ENCODE assay signal across 18 mouse cellular contexts in genomic region chr2:38921374-38921773, GRCm38 (mm10). TPM values are rescaled to one million over a fixed set of nuclear protein-coding genes. Genes with fewer than 3 reads are reported as not detected.
DNase-seq lines count a peak whose midpoint lies in the region; ATAC-seq and TF ChIP-seq lines count a peak whose summit lies in the region.
"Had no signal": no experiment of that assay in that cellular context is flagged by ENCODE, and none has a peak within 500 bp of the region (broad histone marks: within the 10 kb centered on the region; RNA-seq: fewer than 3 reads in every experiment).

No protein-coding gene starts in this region.

- peak; percentile 6 for TF ChIP-seq RAD21 in MEL (IDR thresholded peaks at IDR 0.05; ENCODE audit: low read depth, low read length)

- no peak overlapping the region for H3K9ac ChIP-seq in midbrain, postnatal 0 days (replicated peaks; ENCODE audit: low read length, poor library complexity, severe bottlenecking)
- H3K9ac ChIP-seq in midbrain, embryonic 13.5 days (replicated peaks), result no peak overlapping the region
- H3K9ac ChIP-seq in MEL (ENCODE audit: control insufficient read depth, low read depth, low read length, poor library complexity, severe bottlenecking), result no peak overlapping the region
- H3K9ac ChIP-seq: embryonic facial prominence, embryonic 13.5 days; forebrain, embryonic 12.5 days; hindbrain, embryonic 14.5 days had no signal

- no peak for DNase-seq in layer of hippocampus, adult 2 months (ENCODE audit: low spot score in 2 of 2)
- no peak for DNase-seq in layer of hippocampus, adult 18-20 months (ENCODE audit: low spot score in 2 of 2)
- DNase-seq in midbrain, postnatal 0 days (ENCODE audit: low spot score), result no peak
- no peak for DNase-seq in MEL (ENCODE audit: low read depth, low spot score)
- DNase-seq in neural tube, embryonic 10.5 days (ENCODE audit: extremely low spot score, low spot score), result no peak
- DNase-seq: adrenal gland, adult 2 months; adrenal gland, postnatal 25 days; cerebellum, adult 18-20 months; cerebellum, adult 9-11 months; cerebellum, postnatal 36 days; gastrocnemius, postnatal 14 days; heart, postnatal 10 days had no signal

- 14% methylated on average over 1 of the region's 1 CpGs for WGBS in midbrain, postnatal 0 days
- WGBS in midbrain, embryonic 13.5 days, result 14% methylated on average over 1 of the region's 1 CpGs

- no peaks in the 10 kb centered on the region for H3K9me3 ChIP-seq in midbrain, postnatal 0 days (ENCODE audit: low read length)
- H3K9me3 ChIP-seq in midbrain, embryonic 13.5 days, result no peaks in the 10 kb centered on the region
- H3K9me3 ChIP-seq in MEL (replicated peaks; ENCODE audit: insufficient read depth, low read length), result no peaks in the 10 kb centered on the region
- H3K9me3 ChIP-seq: embryonic facial prominence, embryonic 13.5 days; forebrain, embryonic 12.5 days had no signal

- no peaks in the 10 kb centered on the region for H3K36me3 ChIP-seq in midbrain, postnatal 0 days (ENCODE audit: insufficient read depth, low read length)
- no peaks in the 10 kb centered on the region for H3K36me3 ChIP-seq in midbrain, embryonic 13.5 days
- H3K36me3 ChIP-seq in MEL (ENCODE audit: control insufficient read depth in 1 of 2, insufficient read depth in 2 of 2, low read length in 2 of 2), result peaks cover 0 to 11% of the 10 kb centered on the region in 2 experiments; a peak in 2 of 4 replicates
- H3K36me3 ChIP-seq: embryonic facial prominence, embryonic 13.5 days; forebrain, embryonic 12.5 days had no signal

- no peak overlapping the region for H3K4me3 ChIP-seq in layer of hippocampus, adult 2 months
- no peak overlapping the region for H3K4me3 ChIP-seq in midbrain, postnatal 0 days (ENCODE audit: low read depth, low read length)
- no peak overlapping the region for H3K4me3 ChIP-seq in midbrain, embryonic 13.5 days (replicated peaks)
- no peak overlapping the region for H3K4me3 ChIP-seq in MEL (ENCODE audit: control insufficient read depth in 1 of 2, insufficient read depth in 1 of 2, low read depth in 2 of 2, low read length in 2 of 2)
- H3K4me3 ChIP-seq: embryonic facial prominence, embryonic 13.5 days; forebrain, embryonic 12.5 days had no signal

- H3K27me3 ChIP-seq in midbrain, postnatal 0 days (ENCODE audit: insufficient read depth, low read length), result no peaks in the 10 kb centered on the region
- peaks cover 16% of the 10 kb centered on the region for H3K27me3 ChIP-seq in midbrain, embryonic 13.5 days
- no peaks in the 10 kb centered on the region for H3K27me3 ChIP-seq in MEL (ENCODE audit: control insufficient read depth in 1 of 2, insufficient read depth in 2 of 2, low read length in 2 of 2)

- TF ChIP-seq EP300 in MEL (IDR thresholded peaks at IDR 0.05; ENCODE audit: low read depth in 1 of 2, low read length in 2 of 2), result no peak

- peak; percentile 52 for TF ChIP-seq CTCF in layer of hippocampus, adult 2 months (conservative IDR thresholded peaks at IDR 0.05)
- peak; percentile 33; the same call in 1 of the 2 replicates for TF ChIP-seq CTCF in midbrain, postnatal 0 days (IDR thresholded peaks at IDR 0.05)
- TF ChIP-seq CTCF in MEL (IDR thresholded peaks at IDR 0.05 in 2 of 3, conservative IDR thresholded peaks at IDR 0.05 in 1 of 3; ENCODE audit: control insufficient read depth in 1 of 3, insufficient read depth in 1 of 3, low read depth in 2 of 3, low read length in 3 of 3, poor library complexity in 1 of 3, severe bottlenecking in 1 of 3), result peak in 1 of 3 experiments; percentile 13; a peak in 1 of 6 replicates

- H3K4me1 ChIP-seq in midbrain, postnatal 0 days (ENCODE audit: insufficient read depth, low read length), result peaks cover 7% of the 10 kb centered on the region; the same call in 1 of the 2 replicates
- peaks cover 13% of the 10 kb centered on the region for H3K4me1 ChIP-seq in midbrain, embryonic 13.5 days (replicated peaks)
- H3K4me1 ChIP-seq in MEL (ENCODE audit: control insufficient read depth in 1 of 2, insufficient read depth in 2 of 2, low read length in 2 of 2), result 0 out of 4 replicates have a peak, but pooled peaks cover 0 to 5% of the 10 kb centered on the region in 2 experiments

- ATAC-seq in midbrain, postnatal 0 days (ENCODE audit: low FRiP score), result no peak
- ATAC-seq in midbrain, embryonic 13.5 days, result no peak
- ATAC-seq: forebrain, embryonic 16.5 days had no signal

- H3K79me2 ChIP-seq in MEL (ENCODE audit: control insufficient read depth, insufficient read depth, low read length, poor library complexity), result peaks cover 14% of the 10 kb centered on the region

- H3K4me2 ChIP-seq in midbrain, postnatal 0 days (ENCODE audit: low read depth, low read length, poor library complexity, severe bottlenecking), result no peak overlapping the region
- no peak overlapping the region for H3K4me2 ChIP-seq in midbrain, embryonic 13.5 days (replicated peaks)
- H3K4me2 ChIP-seq: embryonic facial prominence, embryonic 13.5 days; forebrain, embryonic 12.5 days; hindbrain, embryonic 14.5 days had no signal

- no peak overlapping the region for H3K27ac ChIP-seq in layer of hippocampus, adult 2 months
- H3K27ac ChIP-seq in midbrain, postnatal 0 days (ENCODE audit: low read depth, low read length), result no peak overlapping the region
- no peak overlapping the region for H3K27ac ChIP-seq in midbrain, embryonic 13.5 days
- no peak overlapping the region for H3K27ac ChIP-seq in MEL (ENCODE audit: control insufficient read depth, low read depth, low read length)
- H3K27ac ChIP-seq: embryonic facial prominence, embryonic 13.5 days; forebrain, embryonic 12.5 days; hindbrain, embryonic 14.5 days had no signal

- TF ChIP-seq POLR2A in MEL (IDR thresholded peaks at IDR 0.05; ENCODE audit: control insufficient read depth in 1 of 2, insufficient read depth in 1 of 2, low read depth in 1 of 2, low read length in 2 of 2, poor library complexity in 1 of 2), result no peak

TF ChIP-seq in MEL, 35 proteins besides CTCF, POLR2A, EP300 and RAD21:
- TF ChIP-seq NRF1 (IDR thresholded peaks at IDR 0.05; ENCODE audit: insufficient read depth, low read depth, low read length, poor library complexity, severe bottlenecking), result no peak
- TF ChIP-seq MAX (IDR thresholded peaks at IDR 0.05; ENCODE audit: low read length), result no peak

RNA-seq across cellular contexts. Expression of gene Nr6a1, which starts 6.1 kb away (rescaled TPM):
- 1 to 10 TPM; 5.6 to 7.0 TPM for total RNA-seq in layer of hippocampus, adult 2 months (2021)
- 1 to 10 TPM; 7.2 to 8.5 TPM for total RNA-seq in layer of hippocampus, adult 18-20 months (2021)
- 4.9 and 11.5 TPM in 2 replicates for total RNA-seq in midbrain, postnatal 0 days (2014; rRNA removed)
- polyA plus RNA-seq in midbrain, postnatal 0 days (2015; fragmentation: Nextera tagmentation; extraction: Ambion mirVana), result 0.93 and 0.98 TPM in 2 replicates
- 1.9 and 2.0 TPM in 2 replicates for polyA plus RNA-seq in midbrain, embryonic 13.5 days (2015; fragmentation: Nextera tagmentation; extraction: Ambion mirVana)
- total RNA-seq in MEL (2012; rRNA removed), result 5.0 and 5.3 TPM in 2 replicates
- polyA plus RNA-seq in MEL (2012; ENCODE audit: insufficient read depth in 1 of 2, insufficient read length in 2 of 2, low read depth in 1 of 2, low replicate concordance in 2 of 2, missing spikeins in 1 of 2), result 10 to 100 TPM; 10.2 to 22.8 TPM

RNA-seq across cellular contexts. Expression of gene Olfml2a, which starts 10.4 kb away (rescaled TPM):
- total RNA-seq in layer of hippocampus, adult 2 months (2021), result 1 to 10 TPM; 1.3 to 1.5 TPM
- 1 to 10 TPM; 1.2 to 1.3 TPM for total RNA-seq in layer of hippocampus, adult 18-20 months (2021)
- total RNA-seq in midbrain, postnatal 0 days (2014; rRNA removed), result 10.0 and 10.6 TPM in 2 replicates
- polyA plus RNA-seq in midbrain, postnatal 0 days (2015; fragmentation: Nextera tagmentation; extraction: Ambion mirVana), result 2.7 and 3.1 TPM in 2 replicates
- 2.2 and 2.4 TPM in 2 replicates for polyA plus RNA-seq in midbrain, embryonic 13.5 days (2015; fragmentation: Nextera tagmentation; extraction: Ambion mirVana)
- total RNA-seq in MEL (2012; rRNA removed), result 0.12 and 0.13 TPM in 2 replicates
- polyA plus RNA-seq in MEL (2012; ENCODE audit: insufficient read depth in 1 of 2, insufficient read length in 2 of 2, low read depth in 1 of 2, low replicate concordance in 2 of 2, missing spikeins in 1 of 2), result under 1 TPM in 1 of 2 experiments, not detected in 1; 0.33 TPM
- total RNA-seq: hematopoietic stem cell, adult 5-6 weeks had no signal
